In genomic region chr6:97929466-97929865, GRCm38 (mm10) we compare ENCODE assay signal across 12 mouse cellular contexts.
A peak's percentile ranks its signal among the peaks of the same experiment; 100 is the strongest.
DNase-seq lines count a peak whose midpoint lies in the region; ATAC-seq and TF ChIP-seq lines count a peak whose summit lies in the region.
"Had no signal": no experiment of that assay in that cellular context is flagged by ENCODE, and none has a peak within 500 bp of the region (broad histone marks: within the 10 kb centered on the region; RNA-seq: fewer than 3 reads in every experiment).

No protein-coding gene starts in this region.

- H3K79me2 ChIP-seq in heart, adult 2 months (replicated peaks; ENCODE audit: control insufficient read depth, insufficient read depth, low read length), result no peaks in the 10 kb centered on the region

- no peaks in the 10 kb centered on the region; the same call in 1 of the 2 replicates for H3K4me1 ChIP-seq in heart, adult 2 months (ENCODE audit: control insufficient read depth, insufficient read depth, low read length)
- H3K4me1 ChIP-seq in intestine, postnatal 0 days (replicated peaks; ENCODE audit: control insufficient read depth, insufficient read depth, low read length), result no peaks in the 10 kb centered on the region
- H3K4me1 ChIP-seq: neural tube, embryonic 12.5 days had no signal

- H3K27ac ChIP-seq in heart, adult 2 months, result peak overlapping the region; percentile 78
- H3K27ac ChIP-seq in intestine, postnatal 0 days (ENCODE audit: low read depth, low read length), result no peak overlapping the region
- H3K27ac ChIP-seq: neural tube, embryonic 12.5 days had no signal

- no peaks in the 10 kb centered on the region for H3K27me3 ChIP-seq in heart, adult 2 months (ENCODE audit: control insufficient read depth, insufficient read depth, low read length)
- H3K27me3 ChIP-seq in intestine, postnatal 0 days (replicated peaks; ENCODE audit: control insufficient read depth, insufficient read depth, low read length), result no peaks in the 10 kb centered on the region
- H3K27me3 ChIP-seq: neural tube, embryonic 12.5 days had no signal

- no peak for TF ChIP-seq CTCF in heart, adult 2 months (IDR thresholded peaks at IDR 0.05)
- no peak for TF ChIP-seq CTCF in intestine, postnatal 0 days (IDR thresholded peaks at IDR 0.05; ENCODE audit: low read depth)

- no peaks in the 10 kb centered on the region for H3K9me3 ChIP-seq in intestine, postnatal 0 days (ENCODE audit: control insufficient read depth)
- H3K9me3 ChIP-seq: neural tube, embryonic 12.5 days had no signal

- peak; percentile 70 for TF ChIP-seq EP300 in heart, adult 2 months (IDR thresholded peaks at IDR 0.05; ENCODE audit: insufficient read depth, low read depth, low read length)

- ATAC-seq in hematopoietic stem cell, adult 5-6 weeks (replicated peaks in 1 of 2; ENCODE audit: insufficient read depth in 1 of 2, low FRiP score in 2 of 2, low TSS enrichment in 1 of 2, low read depth in 1 of 2, poor library complexity in 2 of 2, severe bottlenecking in 2 of 2), result peak; percentile 62 to 87
- no peak for ATAC-seq in intestine, postnatal 0 days
- ATAC-seq: forebrain, embryonic 16.5 days; hindbrain, embryonic 16.5 days had no signal

- intact Hi-C loops in heart, adult 2 months (cut with DNase I), result no loop called here

- no peaks in the 10 kb centered on the region for H3K36me3 ChIP-seq in heart, adult 2 months (ENCODE audit: control insufficient read depth, insufficient read depth, low read length)
- H3K36me3 ChIP-seq in intestine, postnatal 0 days (ENCODE audit: control insufficient read depth, insufficient read depth), result no peaks in the 10 kb centered on the region
- H3K36me3 ChIP-seq: neural tube, embryonic 12.5 days had no signal

- 16% methylated on average over 7 of the region's 7 CpGs for WGBS in heart, adult 2 months
- 36% methylated on average over 7 of the region's 7 CpGs for WGBS in intestine, postnatal 0 days

- peak overlapping the region; percentile 63 for H3K9ac ChIP-seq in heart, adult 2 months (ENCODE audit: low read depth, low read length)
- H3K9ac ChIP-seq in intestine, postnatal 0 days (ENCODE audit: low read depth, low read length), result no peak overlapping the region
- H3K9ac ChIP-seq: neural tube, embryonic 12.5 days had no signal

- H3K4me2 ChIP-seq in intestine, postnatal 0 days (replicated peaks; ENCODE audit: low read depth), result no peak overlapping the region
- H3K4me2 ChIP-seq: neural tube, embryonic 12.5 days had no signal

- TF ChIP-seq POLR2A in heart, adult 2 months (IDR thresholded peaks at IDR 0.05; ENCODE audit: insufficient read depth, low read depth, low read length), result no peak; the same call in 1 of the 2 replicates

- peak overlapping the region; percentile 44 for H3K4me3 ChIP-seq in heart, adult 2 months
- no peak overlapping the region for H3K4me3 ChIP-seq in intestine, postnatal 0 days (ENCODE audit: low read depth, low read length)
- H3K4me3 ChIP-seq: neural tube, embryonic 12.5 days had no signal

- peak; percentile 10 to 40 for DNase-seq in adrenal gland, adult (ENCODE audit: inconsistent age in 2 of 2, low spot score in 1 of 2)
- DNase-seq in adrenal gland, adult 18-20 months (ENCODE audit: low spot score in 2 of 2), result no peak
- peak; percentile 53 to 75 for DNase-seq in heart, adult 2 months
- DNase-seq in lung, postnatal 10 days, result peak; percentile 16
- DNase-seq in left cerebral cortex, adult 9 months (ENCODE audit: low spot score in 2 of 2), result no peak
- no peak for DNase-seq in left cerebral cortex, adult 11 months (ENCODE audit: low spot score)
- DNase-seq: right cerebral cortex, postnatal 25 days had no signal

Comparison
In these comparisons a context has a peak if more than half of its experiments do, and no peak if none do; other contexts are left out.
1. DNase-seq: peak in adrenal gland, adult (2 of 2), heart, adult 2 months (2 of 2) and lung, postnatal 10 days (single experiment); none in adrenal gland, adult 18-20 months (0 of 2), left cerebral cortex, adult 9 months (0 of 2) and left cerebral cortex, adult 11 months (single experiment).